Mouse (Mus musculus) 3134 (cell line): ENCODE measurements around the gene Cacna1d.

Source experiments
- DNase-seq: peaks from one replicate; pipeline ENCODE4 v3.0.0-alpha.2; 2011; ENCODE audit warnings: low spot score; ENCODE audit not compliant: insufficient read length; ENCODE audit errors: extremely low read depth

Gene Cacna1d

GRCm38 (mm10) chr14:30113392-30114108 is 377.7 kb downstream of the Cacna1d start:
- no peak for DNase-seq

GRCm38 (mm10) chr14:30109079-30109478 is 382.2 kb downstream of the Cacna1d start:
- DNase-seq: no peak

- no peak for DNase-seq
These were observed 384.7 kb downstream of the Cacna1d start for GRCm38 (mm10) chr14:30106550-30106949.

- no peak for DNase-seq
These were observed 385.7 kb downstream of the Cacna1d start for GRCm38 (mm10) chr14:30105551-30105950.

GRCm38 (mm10) chr14:30103946-30104536 is 387.2 kb downstream of the Cacna1d start:
- no peak for DNase-seq

GRCm38 (mm10) chr14:30097239-30097638 is 394.0 kb downstream of the Cacna1d start:
- DNase-seq: no peak

GRCm38 (mm10) chr14:30092426-30092825 is 398.8 kb downstream of the Cacna1d start:
- no peak for DNase-seq

GRCm38 (mm10) chr14:30092021-30092420 is 399.2 kb downstream of the Cacna1d start:
- no peak for DNase-seq

GRCm38 (mm10) chr14:30079729-30080128 is 411.5 kb downstream of the Cacna1d start:
- DNase-seq: no peak

- DNase-seq: no peak
These were observed 413.0 kb downstream of the Cacna1d start for GRCm38 (mm10) chr14:30078115-30078808.

GRCm38 (mm10) chr14:30075268-30075887 is 415.9 kb downstream of the Cacna1d start:
- DNase-seq: no peak

GRCm38 (mm10) chr14:30068566-30068965 is 422.7 kb downstream of the Cacna1d start:
- DNase-seq: no peak

GRCm38 (mm10) chr14:30066752-30067151 is 424.5 kb downstream of the Cacna1d start:
- no peak for DNase-seq

- no peak for DNase-seq
These were observed 426.4 kb downstream of the Cacna1d start for GRCm38 (mm10) chr14:30064864-30065263.

GRCm38 (mm10) chr14:30056031-30056766 is 435.1 kb downstream of the Cacna1d start:
- DNase-seq: no peak

GRCm38 (mm10) chr14:30054922-30055321 is 436.3 kb downstream of the Cacna1d start:
- DNase-seq: no peak

GRCm38 (mm10) chr14:30050280-30050679 is 441.0 kb downstream of the Cacna1d start:
- DNase-seq: no peak

- no peak for DNase-seq
These were observed 443.2 kb downstream of the Cacna1d start for GRCm38 (mm10) chr14:30048049-30048448.

- DNase-seq: no peak
These were observed 444.3 kb downstream of the Cacna1d start for GRCm38 (mm10) chr14:30046976-30047375.

- no peak for DNase-seq
These were observed 445.5 kb downstream of the Cacna1d start for GRCm38 (mm10) chr14:30045704-30046220.
